Mouse (Mus musculus) fibroblast of lung, adult 2 months (primary cell): ENCODE data around the gene Ip6k3.

ENCODE experiments used
- DNase-seq: peaks from one replicate; pipeline ENCODE4 v3.0.0-alpha.2; 2011; ENCODE audit warnings: low read depth

Ip6k3 gene

DNA sequence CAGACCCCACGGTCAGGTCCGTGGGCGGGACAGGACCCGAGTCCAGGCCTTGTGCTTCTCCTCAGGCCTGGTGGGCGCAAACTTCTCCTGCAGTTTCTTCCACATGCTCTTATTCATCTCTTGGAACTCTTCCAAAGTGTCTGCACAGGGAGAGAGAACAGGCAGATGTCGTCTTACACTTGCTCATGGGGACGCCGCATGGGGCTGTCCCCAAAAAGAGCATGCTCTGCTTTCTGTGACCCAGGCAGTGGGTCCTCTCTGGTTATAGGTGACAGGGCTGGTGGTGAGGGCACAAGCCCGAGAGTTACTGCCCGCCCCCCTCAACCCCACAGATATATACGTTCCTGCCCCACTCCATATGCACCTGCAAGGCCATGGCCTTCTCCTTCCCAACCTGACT, 44.9 kb downstream of the Ip6k3 start:
- DNase-seq = no peak

DNA sequence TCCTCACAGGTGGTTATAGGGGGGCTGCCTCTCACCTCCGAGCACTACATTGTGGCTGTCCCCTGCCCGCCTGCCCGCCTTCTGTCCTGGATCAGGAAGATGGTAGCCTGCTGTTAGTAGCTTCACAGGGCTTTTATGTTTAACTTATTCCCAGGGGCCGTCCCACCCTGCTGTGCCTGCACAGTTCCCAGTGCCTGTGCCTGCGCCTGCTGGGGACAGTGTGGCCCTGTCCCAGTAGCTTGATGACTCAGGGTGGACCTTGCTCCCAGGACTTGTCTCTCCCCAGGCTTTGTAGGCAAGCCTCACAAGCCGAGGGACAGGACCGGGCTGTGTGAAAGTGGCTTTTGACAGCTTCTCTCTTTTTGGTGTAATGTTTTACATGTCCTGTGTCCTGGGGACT, 45.8 kb downstream of the Ip6k3 start:
- DNase-seq = no peak

DNA sequence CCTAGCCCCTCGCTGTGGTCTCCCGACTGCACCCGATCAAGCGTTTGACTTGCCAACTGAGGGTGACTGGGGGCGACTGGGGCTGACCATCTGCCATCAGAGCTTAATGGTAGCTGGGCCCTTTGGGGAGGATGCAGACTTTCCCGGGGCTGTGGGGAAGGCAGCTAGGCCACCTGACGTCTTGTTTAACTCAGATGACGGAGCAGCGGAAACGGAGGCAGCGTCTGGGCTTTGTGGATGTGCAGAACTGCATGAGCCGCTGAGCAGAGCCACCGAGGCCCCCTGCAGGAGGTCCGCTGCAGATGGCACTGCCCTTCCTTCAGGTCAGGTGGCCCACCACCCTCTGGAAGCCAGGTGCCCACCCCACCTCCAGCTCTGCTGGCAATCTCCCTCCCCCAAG, 46.3 kb downstream of the Ip6k3 start:
- DNase-seq = no peak

DNA sequence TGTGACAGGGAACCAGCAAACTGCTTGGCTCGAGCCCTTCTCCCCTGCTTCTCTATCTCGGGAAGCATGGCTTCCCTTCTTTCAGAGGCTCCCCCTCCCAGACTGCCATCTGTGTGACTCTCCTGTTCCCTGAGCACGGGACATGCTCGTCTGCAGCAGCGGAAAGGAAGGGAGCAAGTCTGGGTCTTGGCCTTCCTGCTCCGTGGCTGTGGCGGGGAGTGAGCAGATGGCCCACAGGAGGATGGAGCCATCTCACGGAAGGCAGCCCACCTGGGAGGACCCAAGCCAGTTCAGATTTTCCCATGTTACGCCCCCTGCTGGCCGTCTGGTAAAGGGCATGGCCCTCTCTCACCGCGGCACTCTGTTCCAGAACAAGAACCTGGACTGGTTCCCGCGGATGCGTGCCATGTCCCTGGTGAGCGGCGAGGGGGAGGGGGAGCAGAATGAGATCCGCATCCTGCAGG, 47.0 kb downstream of the Ip6k3 start:
- no peak for DNase-seq

DNA sequence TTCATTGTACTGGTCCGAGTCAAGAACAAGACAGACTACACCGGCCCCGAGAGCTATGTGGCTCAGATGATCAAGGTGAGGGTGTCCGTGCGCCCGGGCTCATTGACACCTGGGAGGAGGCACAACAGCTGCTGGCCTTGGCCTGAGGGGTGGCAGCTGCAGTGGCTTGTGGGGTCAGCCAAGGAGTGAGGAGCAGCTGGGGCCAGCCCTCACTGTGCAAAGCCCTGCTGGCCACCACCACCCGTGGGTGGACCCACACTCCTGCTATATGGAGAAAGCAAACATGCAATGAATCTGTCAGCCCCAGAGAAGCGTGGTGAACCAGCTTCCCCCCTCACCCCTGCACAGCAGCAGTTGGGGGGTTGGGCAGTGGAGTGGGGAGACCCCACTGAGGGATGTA, 47.6 kb downstream of the Ip6k3 start:
- no peak for DNase-seq

DNA sequence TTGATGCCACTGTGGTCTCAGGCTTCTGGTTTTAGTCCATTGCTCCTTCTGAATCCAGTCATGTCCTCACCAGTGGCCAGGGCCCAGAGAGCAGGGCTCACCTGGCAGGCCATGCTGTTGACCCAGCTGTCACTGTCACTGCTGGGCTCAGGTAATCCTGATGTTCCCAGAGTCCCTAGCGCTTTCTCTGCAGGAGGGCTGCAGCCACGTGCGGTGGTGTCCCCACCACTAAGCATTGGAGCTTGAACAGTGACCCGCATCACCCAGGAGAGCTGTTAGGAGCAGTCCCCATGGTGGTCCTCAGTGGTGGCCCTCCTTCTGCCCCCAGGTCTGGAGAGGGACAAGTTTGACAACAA, 48.1 kb downstream of the Ip6k3 start:
- no peak for DNase-seq

DNA sequence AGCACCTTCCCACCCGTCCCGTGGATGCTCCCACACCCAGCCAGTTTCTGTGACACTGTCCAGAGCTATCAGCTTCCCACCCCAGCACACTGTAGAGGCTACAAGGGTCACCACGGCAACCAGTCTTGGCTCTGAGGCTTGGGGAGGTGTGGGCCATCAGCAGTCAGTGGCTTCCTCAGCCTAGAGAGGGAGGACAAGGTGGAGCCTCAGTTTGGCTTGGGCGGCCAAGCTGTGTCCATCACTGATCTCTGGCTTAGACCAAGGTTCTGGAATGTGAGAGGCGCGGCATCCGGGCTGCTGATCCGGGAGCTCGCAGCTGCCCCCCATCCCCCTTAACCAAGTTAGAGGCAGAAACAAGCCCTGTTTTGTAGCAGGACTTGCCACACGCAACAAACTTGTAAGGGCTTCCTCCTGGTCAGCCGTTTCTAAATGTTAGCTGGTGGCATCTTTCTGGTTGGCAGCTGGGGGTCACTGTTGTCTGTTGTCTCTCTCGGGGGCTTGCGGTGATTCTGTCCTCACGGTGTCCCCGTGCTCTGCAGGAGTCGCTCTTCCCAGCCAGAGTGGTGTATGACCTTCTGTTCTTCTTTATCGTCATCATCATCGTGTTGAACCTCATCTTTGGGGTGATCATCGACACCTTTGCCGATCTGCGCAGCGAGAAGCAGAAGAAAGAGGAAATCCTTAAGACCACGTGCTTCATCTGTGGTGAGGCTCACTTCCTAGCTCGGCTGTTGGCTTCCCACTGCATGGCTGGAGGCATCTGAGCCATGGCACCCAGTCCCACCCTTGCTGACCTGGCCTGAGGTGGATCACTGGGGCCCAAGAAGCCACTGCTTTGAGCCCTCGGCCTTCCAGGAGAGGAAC, 48.7 kb downstream of the Ip6k3 start:
- DNase-seq = no peak

DNA sequence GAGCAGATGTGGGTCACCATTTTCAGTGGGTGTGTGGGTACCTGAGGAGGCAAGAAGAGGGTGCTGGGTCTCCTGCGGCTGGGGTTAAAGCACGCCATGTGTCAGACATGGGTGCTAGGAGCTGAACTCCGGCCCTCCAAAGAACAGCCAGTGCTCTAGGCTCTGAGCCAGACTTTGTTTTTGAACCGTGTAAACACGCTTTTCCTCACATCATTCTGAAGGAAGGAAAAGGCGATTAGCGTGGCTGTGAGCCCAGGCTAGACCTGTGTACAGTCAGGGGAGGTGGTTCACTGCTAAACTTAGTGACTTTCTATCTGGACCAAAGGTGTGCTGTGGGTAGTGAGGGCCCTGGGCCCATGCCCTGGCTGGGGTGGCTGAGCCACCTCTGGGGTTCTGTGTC, 57.5 kb downstream of the Ip6k3 start:
- no peak for DNase-seq

DNA sequence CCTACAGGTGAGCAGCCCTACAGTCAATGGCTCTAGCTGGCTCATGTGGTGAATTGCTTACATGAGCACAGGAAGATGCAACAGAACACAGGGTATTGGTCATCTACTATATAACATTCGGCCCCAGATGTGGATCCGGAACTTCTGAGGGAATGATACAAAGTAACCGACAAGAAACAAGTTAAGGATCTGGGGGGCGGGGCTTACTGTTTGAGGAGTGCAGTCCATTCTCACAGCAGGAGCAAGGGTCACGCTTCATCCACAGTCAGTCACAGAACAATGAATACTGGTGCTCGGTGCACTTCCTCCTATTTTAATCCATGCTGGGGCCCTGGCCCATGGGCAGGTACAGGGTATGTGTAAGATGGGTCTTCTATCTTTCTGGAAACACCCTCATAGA, 59.7 kb downstream of the Ip6k3 start:
- DNase-seq = no peak

DNA sequence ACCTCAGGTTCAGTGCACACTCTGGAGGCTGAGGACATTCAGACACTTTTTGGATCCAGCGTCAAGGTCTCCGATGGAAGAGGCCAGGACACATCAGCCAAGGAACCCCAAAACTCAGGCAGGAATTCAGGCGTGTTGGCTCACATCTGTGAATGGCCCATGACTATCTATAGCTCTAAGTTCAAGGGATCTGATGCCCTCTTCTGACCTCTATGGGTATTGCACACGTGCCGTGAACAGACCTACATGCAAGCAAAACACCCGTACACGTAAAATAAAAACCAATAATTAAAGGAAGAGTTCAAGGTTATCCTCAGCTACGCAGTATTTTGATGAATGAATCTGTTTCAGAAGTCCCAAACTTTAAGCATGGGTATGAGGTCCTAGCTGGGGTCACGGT, 60.9 kb downstream of the Ip6k3 start:
- no peak for DNase-seq

DNA sequence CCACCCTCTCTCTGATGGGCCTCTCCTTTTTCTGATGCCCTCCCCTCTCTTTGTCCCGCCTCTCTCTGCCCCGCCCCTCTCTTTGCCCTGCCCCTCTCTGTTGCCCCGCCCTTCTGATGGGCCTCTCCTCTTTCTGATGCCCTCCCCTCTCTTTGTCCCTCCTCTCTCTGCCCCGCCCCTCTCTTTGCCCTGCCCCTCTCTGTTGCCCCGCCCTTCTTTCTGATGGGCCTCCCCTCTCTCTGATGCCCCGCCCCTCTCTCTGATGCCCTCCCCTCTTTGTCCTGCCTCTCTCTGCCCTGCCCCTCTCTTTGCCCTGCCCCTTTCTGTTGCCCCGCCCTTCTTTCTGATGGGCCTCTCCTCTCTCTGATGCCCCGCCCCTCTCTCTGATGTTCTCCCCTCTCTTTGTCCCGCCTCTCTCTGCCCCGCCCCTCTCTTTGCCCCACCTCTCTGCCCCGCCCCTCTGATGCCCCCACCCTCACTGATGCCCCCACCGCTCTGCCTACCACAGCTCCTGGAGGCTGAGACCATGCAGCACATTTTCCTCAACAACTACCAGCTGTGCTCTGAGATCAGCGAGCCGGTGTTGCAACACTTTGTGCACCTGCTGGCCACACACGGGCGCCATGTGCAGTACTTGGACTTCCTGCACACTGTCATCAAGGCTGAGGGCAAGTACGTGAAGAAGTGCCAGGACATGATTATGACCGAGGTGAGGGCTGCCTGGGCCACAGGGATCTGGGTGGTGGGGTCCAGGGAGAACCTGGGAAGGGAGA, 61.7 kb downstream of the Ip6k3 start:
- no peak for DNase-seq

DNA sequence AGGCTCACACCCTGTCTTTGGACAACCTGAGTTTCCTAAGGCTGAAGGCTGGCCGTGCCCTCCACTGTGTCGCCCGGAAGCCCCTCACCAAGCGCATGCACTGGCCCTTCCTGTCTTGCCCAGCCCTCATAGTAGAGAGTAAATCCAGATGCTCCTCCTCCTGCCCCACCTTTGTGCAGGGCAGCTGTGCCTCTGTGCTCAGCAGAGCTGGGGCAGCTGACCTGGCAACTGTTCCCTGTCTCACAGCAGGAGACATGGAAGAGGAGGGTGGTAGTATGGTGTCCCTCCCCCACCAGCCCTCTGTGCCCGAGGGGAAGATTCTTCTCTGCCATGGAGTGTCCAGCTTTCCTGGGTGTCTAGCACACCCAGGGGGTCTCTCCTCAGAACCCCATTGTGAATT, 65.9 kb downstream of the Ip6k3 start:
- DNase-seq = no peak

DNA sequence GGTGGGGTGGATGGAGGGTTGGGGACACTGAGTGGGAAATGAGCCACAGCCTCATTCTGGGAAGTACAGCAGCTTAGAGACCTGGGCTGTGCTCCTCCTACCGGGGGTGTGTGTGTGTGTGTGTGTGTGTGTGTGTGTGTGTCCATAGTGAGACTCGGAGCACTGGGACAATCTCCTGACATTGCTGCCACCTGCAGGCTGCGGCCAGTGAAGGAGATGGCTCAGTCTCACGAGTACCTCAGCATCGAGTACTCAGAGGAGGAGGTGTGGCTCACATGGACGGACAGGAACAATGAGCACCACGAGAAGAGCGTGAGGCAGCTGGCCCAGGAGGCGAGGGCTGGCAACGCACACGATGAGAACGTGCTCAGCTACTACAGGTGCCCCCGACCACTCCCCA, 71.9 kb downstream of the Ip6k3 start:
- DNase-seq = no peak
